Mouse (Mus musculus) heart, adult 2 months (tissue): Measurements from ENCODE around the gene Apbb1ip. TPM values are rescaled to one million over a fixed set of nuclear protein-coding genes. Genes with fewer than 3 reads are reported as not detected.

Experiments
- DNase-seq, 2 experiments: peaks; one replicate each; pipeline ENCODE4 v3.0.0; 2021
- H3K27ac ChIP-seq: fragments of 200-600 bp; 2 replicates; pipeline ENCODE4 v1.8.1; 2022
- H3K27me3 ChIP-seq: fragments of 200-500 bp; 2 replicates; pipeline ENCODE4 v1.6.1; 2012; ENCODE audit warnings: mild to moderate bottlenecking, low read length, inconsistent platforms, mixed read lengths; ENCODE audit not compliant: control insufficient read depth, insufficient read depth
- H3K36me3 ChIP-seq: fragments of 200-500 bp; 2 replicates; pipeline ENCODE4 v1.6.1; 2012; ENCODE audit warnings: low read length, inconsistent platforms; ENCODE audit not compliant: control insufficient read depth, insufficient read depth
- H3K4me1 ChIP-seq: fragments of 200-500 bp; 2 replicates; pipeline ENCODE4 v1.6.1; 2011; ENCODE audit warnings: low read length; ENCODE audit not compliant: control insufficient read depth, insufficient read depth
- H3K4me3 ChIP-seq: fragments of 200-600 bp; 2 replicates; pipeline ENCODE4 v1.8.1; 2022
- H3K79me2 ChIP-seq: fragments of 200-500 bp; replicated peaks from 2 replicates; pipeline ENCODE4 v1.6.1; 2012; ENCODE audit warnings: mild to moderate bottlenecking, inconsistent platforms, low read length, moderate library complexity, mixed read lengths; ENCODE audit not compliant: control insufficient read depth, insufficient read depth
- H3K9ac ChIP-seq: fragments of 200-500 bp; 2 replicates; pipeline ENCODE4 v1.6.1; 2012; ENCODE audit warnings: low read depth, mild to moderate bottlenecking, control low read depth, inconsistent platforms, low read length, mixed read lengths
- CTCF ChIP-seq: fragments of 200-600 bp; IDR thresholded peaks from 2 replicates; pipeline ENCODE4 v1.8.1; 2022; ENCODE audit warnings: antibody characterized with exemption, mild to moderate bottlenecking, moderate library complexity
- EP300 ChIP-seq: fragments of 200-500 bp; IDR thresholded peaks from 2 replicates; pipeline ENCODE4 v1.6.1; 2011; ENCODE audit warnings: low read depth, low read length, control low read depth; ENCODE audit not compliant: insufficient read depth
- POLR2A ChIP-seq: fragments of 200-500 bp; IDR thresholded peaks from 2 replicates; pipeline ENCODE4 v1.6.1; 2011; ENCODE audit warnings: mild to moderate bottlenecking, low read depth, low read length, control low read depth; ENCODE audit not compliant: insufficient read depth
- WGBS: fragments of 180-500 bp; shearing (Covaris S2); methylation state at CpG from one replicate; pipeline ENCODE4 v1.1.7; 2018; 5-methylcytosine and 5-hydroxymethylcytosine counted together
- intact Hi-C: fragments of 180-260 bp; cut with DNase I; formaldehyde crosslinking; loops from one replicate; pipeline ENCODE4 v1.15.1; 2025
- polyA plus RNA-seq: library from polyadenylated mRNA; depleted of rRNA; stranded (reverse); fragments of >200 nt; gene quantifications from 2 replicates; pipeline ENCODE4 v1.2.3, GENCODE M21; 2012
- total RNA-seq, 2 experiments: library from RNA; stranded (reverse); gene quantifications; 2 replicates each; pipeline ENCODE4 v1.2.3; 2021

Apbb1ip gene
- total and polyA plus RNA-seq, 3 experiments, result 2.4 to 4.0 (median 3.0) TPM

GRCm38 (mm10) chr2:22764774-22765387, 9.0 kb upstream of the Apbb1ip start:
- Histone ChIP-seq H3K9ac (no peak overlapping the region), H3K27ac (no peak overlapping the region), H3K79me2 (no peaks in the 10 kb centered on the region), H3K27me3 (no peaks in the 10 kb centered on the region), H3K4me3 (no peak overlapping the region), H3K36me3 (no peaks in the 10 kb centered on the region), H3K4me1 (no peaks in the 10 kb centered on the region)
- intact Hi-C loops, result loop anchor here (5.0 kb wide), 1 partner anchor 52 kb away; no protein-coding TSS in a partner anchor
- DNase-seq, result no peak
- 68% methylated on average over 5 of the region's 5 CpGs for WGBS
- no peak for TF ChIP-seq CTCF
- TF ChIP-seq EP300, result no peak
- no peak for TF ChIP-seq POLR2A

- intact Hi-C loops, result loop anchor here (5.0 kb wide), 1 partner anchor 41 kb away; no protein-coding TSS in a partner anchor
- DNase-seq, result peak in 1 of 2 experiments; percentile 21
- no peak overlapping the region for H3K4me3 ChIP-seq
Measured at GRCm38 (mm10) chr2:22771311-22771710, 2.6 kb upstream of the Apbb1ip start.

GRCm38 (mm10) chr2:22774181-22774751, 372 bp downstream of the Apbb1ip start:
- no peaks in the 10 kb centered on the region for H3K27me3 ChIP-seq
- H3K79me2 ChIP-seq, result no peaks in the 10 kb centered on the region
- peak overlapping the region; percentile 65 for H3K27ac ChIP-seq
- peaks cover 4% of the 10 kb centered on the region for H3K4me1 ChIP-seq
- intact Hi-C loops, result loop anchor here (5.0 kb wide), 1 partner anchor 38 kb away; no protein-coding TSS in a partner anchor
- peak; percentile 80 to 89 for DNase-seq
- H3K36me3 ChIP-seq, result no peaks in the 10 kb centered on the region
- peak overlapping the region; percentile 35; the same call in 1 of the 2 replicates for H3K4me3 ChIP-seq
- peak overlapping the region; percentile 76 for H3K9ac ChIP-seq
- TF ChIP-seq EP300 (no peak), POLR2A (peak; percentile 36; the same call in 1 of the 2 replicates), CTCF (0 out of 2 replicates have a peak, but pooled peaks have one; percentile 9)
- 2% methylated on average over 28 of the region's 28 CpGs for WGBS

More at GRCm38 (mm10) chr2:22771311-22771710, 2.6 kb upstream of the Apbb1ip start:
- no peaks in the 10 kb centered on the region for H3K79me2 ChIP-seq
- peaks cover 2% of the 10 kb centered on the region for H3K4me1 ChIP-seq
- no peak overlapping the region for H3K27ac ChIP-seq
- no peaks in the 10 kb centered on the region for H3K36me3 ChIP-seq
- no peak for TF ChIP-seq POLR2A
- TF ChIP-seq CTCF, result no peak
- TF ChIP-seq EP300, result no peak
- no peaks in the 10 kb centered on the region for H3K27me3 ChIP-seq
- no peak overlapping the region for H3K9ac ChIP-seq

GRCm38 (mm10) chr2:22775213-22775612, 1.3 kb downstream of the Apbb1ip start:
- Histone ChIP-seq H3K79me2 (no peaks in the 10 kb centered on the region), H3K27me3 (no peaks in the 10 kb centered on the region), H3K36me3 (no peaks in the 10 kb centered on the region), H3K4me1 (peaks cover 4% of the 10 kb centered on the region), H3K4me3 (no peak overlapping the region), H3K9ac (peak overlapping the region; percentile 31; the same call in 1 of the 2 replicates), H3K27ac (peak overlapping the region; percentile 40)
- peak in 1 of 2 experiments; percentile 11 for DNase-seq
- 51% methylated on average over 8 of the region's 8 CpGs for WGBS
- intact Hi-C loops, result no loop called here
- TF ChIP-seq CTCF (no peak), POLR2A (no peak)

- WGBS, result 56% methylated on average over 3 of the region's 3 CpGs
- no peak overlapping the region; the same call in 1 of the 2 replicates for H3K27ac ChIP-seq
- intact Hi-C loops, result no loop called here
- no peak for TF ChIP-seq POLR2A
- H3K4me3 ChIP-seq, result no peak overlapping the region; the same call in 1 of the 2 replicates
- no peak overlapping the region for H3K9ac ChIP-seq
- DNase-seq, result no peak
- no peaks in the 10 kb centered on the region for H3K79me2 ChIP-seq
- H3K4me1 ChIP-seq, result peaks cover 4% of the 10 kb centered on the region
- no peaks in the 10 kb centered on the region for H3K27me3 ChIP-seq
- H3K36me3 ChIP-seq, result no peaks in the 10 kb centered on the region
Measured at GRCm38 (mm10) chr2:22775681-22776080, 1.8 kb downstream of the Apbb1ip start.

- intact Hi-C loops, result no loop called here
- no peak for TF ChIP-seq POLR2A
- WGBS, result 69% methylated on average over 2 of the region's 2 CpGs
Measured at GRCm38 (mm10) chr2:22776568-22777230, 2.8 kb downstream of the Apbb1ip start.

More at GRCm38 (mm10) chr2:22776568-22777230, 2.8 kb downstream of the Apbb1ip start:
- Histone ChIP-seq H3K27ac (no peak overlapping the region), H3K4me3 (no peak overlapping the region), H3K36me3 (no peaks in the 10 kb centered on the region), H3K4me1 (peaks cover 4% of the 10 kb centered on the region), H3K27me3 (no peaks in the 10 kb centered on the region), H3K79me2 (no peaks in the 10 kb centered on the region), H3K9ac (no peak overlapping the region)
- no peak for DNase-seq
